Mouse (Mus musculus): Measurements from ENCODE around the gene Trhde. TPM values are rescaled to one million over a fixed set of nuclear protein-coding genes. Genes with fewer than 3 reads are reported as not detected.

Gene Trhde
- polyA plus RNA-seq, 1 experiment: 0.19 TPM

DNA sequence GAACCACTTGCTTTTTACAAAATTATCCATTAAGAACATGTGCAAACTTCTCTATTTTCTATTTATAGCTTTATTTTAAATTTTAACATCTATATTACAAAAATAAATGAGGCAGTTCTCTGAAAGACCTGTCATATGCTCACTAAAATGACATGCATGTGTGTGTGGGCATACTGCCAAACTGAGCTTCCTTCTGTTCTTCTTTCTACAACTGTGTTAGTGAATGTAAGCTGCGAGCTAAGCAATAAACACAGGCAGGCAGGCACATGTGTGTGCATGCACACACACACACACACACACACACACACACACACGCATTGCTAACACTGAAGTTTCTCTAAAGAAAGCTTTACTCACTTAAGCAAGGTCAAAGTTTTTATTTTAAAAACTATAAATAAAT, 223.2 kb downstream of the Trhde start:
- Histone ChIP-seq H3K4me3 (ENCODE audit: insufficient read depth, low read depth, low read length) (no peak overlapping the region), H3K4me1 (ENCODE audit: control insufficient read depth, insufficient read depth, low read length) (no peaks in the 10 kb centered on the region), H3K36me3 (ENCODE audit: control insufficient read depth, insufficient read depth, low read length) (no peaks in the 10 kb centered on the region), H3K27ac (ENCODE audit: insufficient read depth, low read depth, low read length) (no peak overlapping the region), H3K27me3 (replicated peaks; ENCODE audit: control insufficient read depth, insufficient read depth, low read length) (no peaks in the 10 kb centered on the region)
- TF ChIP-seq CTCF (conservative IDR thresholded peaks at IDR 0.05; ENCODE audit: insufficient read depth, insufficient read length, low read depth, low read length): no peak
- TF ChIP-seq POLR2A (IDR thresholded peaks at IDR 0.05; ENCODE audit: low read depth, low read length): no peak
- DNase-seq: no peak
- WGBS: 85% methylated on average over 2 of the region's 2 CpGs

DNA sequence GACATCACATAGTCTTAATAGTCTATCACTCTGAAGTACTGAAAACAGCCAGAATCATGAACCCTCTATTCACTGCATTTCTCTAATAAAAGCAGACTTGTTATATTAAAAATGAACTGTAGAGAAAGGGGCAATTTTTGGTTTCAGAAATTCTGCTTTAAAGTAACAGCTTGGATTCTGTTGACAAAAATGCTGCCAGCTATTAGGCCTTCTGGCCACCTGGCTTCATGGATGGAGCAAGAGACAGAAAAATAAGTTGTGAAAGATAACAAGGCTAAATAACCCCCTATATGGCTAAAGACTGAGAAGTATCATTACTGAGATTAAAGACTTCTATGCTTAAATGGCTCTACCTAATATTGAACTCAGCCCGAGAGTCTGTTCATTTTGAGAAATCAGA, 234.2 kb downstream of the Trhde start:
- H3K27me3 ChIP-seq (replicated peaks; ENCODE audit: control insufficient read depth, insufficient read depth, low read length): no peaks in the 10 kb centered on the region
- DNase-seq: no peak
- no peaks in the 10 kb centered on the region for H3K4me1 ChIP-seq (ENCODE audit: control insufficient read depth, insufficient read depth, low read length)
- H3K36me3 ChIP-seq (ENCODE audit: control insufficient read depth, insufficient read depth, low read length): no peaks in the 10 kb centered on the region
- 91% methylated on average over 1 of the region's 1 CpGs for WGBS
- H3K4me3 ChIP-seq (ENCODE audit: insufficient read depth, low read depth, low read length): no peak overlapping the region
- no peak overlapping the region for H3K27ac ChIP-seq (ENCODE audit: insufficient read depth, low read depth, low read length)
- TF ChIP-seq POLR2A (IDR thresholded peaks at IDR 0.05; ENCODE audit: low read depth, low read length) (no peak), CTCF (conservative IDR thresholded peaks at IDR 0.05; ENCODE audit: insufficient read depth, insufficient read length, low read depth, low read length) (no peak)

DNA sequence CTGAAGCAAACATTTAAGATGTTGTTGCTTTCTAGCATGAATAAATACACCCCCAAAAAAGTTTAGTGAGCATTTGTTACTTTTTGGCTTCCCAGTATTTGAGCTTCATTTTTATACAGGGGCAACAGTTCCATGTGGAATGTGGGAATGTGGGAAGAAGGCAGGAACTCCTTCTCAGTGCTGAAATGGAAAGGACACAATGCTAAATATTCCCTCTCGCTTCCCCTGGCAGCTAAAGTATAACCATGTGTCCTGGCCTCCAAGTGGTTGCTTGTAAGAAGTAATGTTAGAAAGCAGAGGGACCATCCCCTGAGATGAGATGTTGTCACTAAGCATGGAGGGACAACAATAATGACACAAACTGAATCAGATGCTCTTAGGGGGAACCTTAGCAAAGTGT, 292.9 kb downstream of the Trhde start:
- no peaks in the 10 kb centered on the region for H3K4me1 ChIP-seq (ENCODE audit: control insufficient read depth, insufficient read depth, low read length)
- H3K4me3 ChIP-seq (ENCODE audit: insufficient read depth, low read depth, low read length): no peak overlapping the region
- no peak overlapping the region for H3K27ac ChIP-seq (ENCODE audit: insufficient read depth, low read depth, low read length)
- WGBS: 71% methylated on average over 1 of the region's 1 CpGs
- no peak for DNase-seq
- TF ChIP-seq CTCF (conservative IDR thresholded peaks at IDR 0.05; ENCODE audit: insufficient read depth, insufficient read length, low read depth, low read length) (no peak), POLR2A (IDR thresholded peaks at IDR 0.05; ENCODE audit: low read depth, low read length) (no peak)
- H3K36me3 ChIP-seq (ENCODE audit: control insufficient read depth, insufficient read depth, low read length): no peaks in the 10 kb centered on the region
- no peaks in the 10 kb centered on the region for H3K27me3 ChIP-seq (replicated peaks; ENCODE audit: control insufficient read depth, insufficient read depth, low read length)

DNA sequence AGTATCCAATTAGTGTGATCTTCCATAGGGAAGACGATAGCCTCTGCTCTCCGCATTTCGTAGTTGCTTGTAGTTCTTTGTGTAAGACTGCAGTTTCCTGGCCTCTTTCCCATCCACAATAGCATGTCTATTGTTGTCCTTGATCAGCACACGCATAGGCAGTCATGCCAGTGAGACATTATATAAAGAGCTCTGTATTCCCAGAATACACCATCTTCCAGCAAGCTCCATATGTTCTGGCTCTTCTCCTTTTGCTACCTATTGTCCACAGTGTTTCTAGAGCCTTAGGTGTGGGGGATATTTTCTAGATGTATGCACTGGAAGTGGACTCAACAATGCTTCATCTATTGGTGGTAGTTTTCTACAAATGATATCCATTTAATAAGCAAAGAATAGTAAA, 313.3 kb downstream of the Trhde start:
- Histone ChIP-seq H3K36me3 (ENCODE audit: control insufficient read depth, insufficient read depth, low read length) (no peaks in the 10 kb centered on the region), H3K27me3 (replicated peaks; ENCODE audit: control insufficient read depth, insufficient read depth, low read length) (no peaks in the 10 kb centered on the region), H3K4me3 (ENCODE audit: insufficient read depth, low read depth, low read length) (no peak overlapping the region), H3K4me1 (ENCODE audit: control insufficient read depth, insufficient read depth, low read length) (no peaks in the 10 kb centered on the region), H3K27ac (ENCODE audit: insufficient read depth, low read depth, low read length) (no peak overlapping the region)
- WGBS: 87% methylated on average over 4 of the region's 4 CpGs
- TF ChIP-seq CTCF (conservative IDR thresholded peaks at IDR 0.05; ENCODE audit: insufficient read depth, insufficient read length, low read depth, low read length): no peak
- no peak for TF ChIP-seq POLR2A (IDR thresholded peaks at IDR 0.05; ENCODE audit: low read depth, low read length)
- no peak for DNase-seq

- Histone ChIP-seq H3K27ac (ENCODE audit: insufficient read depth, low read depth, low read length) (no peak overlapping the region), H3K4me1 (ENCODE audit: control insufficient read depth, insufficient read depth, low read length) (no peaks in the 10 kb centered on the region), H3K36me3 (ENCODE audit: control insufficient read depth, insufficient read depth, low read length) (no peaks in the 10 kb centered on the region), H3K27me3 (replicated peaks; ENCODE audit: control insufficient read depth, insufficient read depth, low read length) (no peaks in the 10 kb centered on the region), H3K4me3 (ENCODE audit: insufficient read depth, low read depth, low read length) (no peak overlapping the region)
- WGBS: 69% methylated on average over 3 of the region's 3 CpGs
- DNase-seq: no peak
- TF ChIP-seq CTCF (conservative IDR thresholded peaks at IDR 0.05; ENCODE audit: insufficient read depth, insufficient read length, low read depth, low read length) (no peak), POLR2A (IDR thresholded peaks at IDR 0.05; ENCODE audit: low read depth, low read length) (no peak)
These were observed 346.5 kb downstream of the Trhde start for GRCm38 (mm10) chr10:114455591-114455990.

GRCm38 (mm10) chr10:114448116-114448515, 354.0 kb downstream of the Trhde start:
- WGBS: 78% methylated on average over 6 of the region's 6 CpGs
- no peaks in the 10 kb centered on the region for H3K36me3 ChIP-seq (ENCODE audit: control insufficient read depth, insufficient read depth, low read length)

GRCm38 (mm10) chr10:114418956-114419530, 383.1 kb downstream of the Trhde start:
- no peaks in the 10 kb centered on the region for H3K27me3 ChIP-seq (replicated peaks; ENCODE audit: control insufficient read depth, insufficient read depth, low read length)
- H3K4me3 ChIP-seq (ENCODE audit: insufficient read depth, low read depth, low read length): no peak overlapping the region
- DNase-seq: peak; percentile 65
- no peaks in the 10 kb centered on the region for H3K36me3 ChIP-seq (ENCODE audit: control insufficient read depth, insufficient read depth, low read length)
- TF ChIP-seq CTCF (conservative IDR thresholded peaks at IDR 0.05; ENCODE audit: insufficient read depth, insufficient read length, low read depth, low read length) (no peak), POLR2A (IDR thresholded peaks at IDR 0.05; ENCODE audit: low read depth, low read length) (no peak)
- no peaks in the 10 kb centered on the region for H3K4me1 ChIP-seq (ENCODE audit: control insufficient read depth, insufficient read depth, low read length)
- 47% methylated on average over 3 of the region's 3 CpGs for WGBS
- H3K27ac ChIP-seq (ENCODE audit: insufficient read depth, low read depth, low read length): no peak overlapping the region

More at GRCm38 (mm10) chr10:114448116-114448515, 354.0 kb downstream of the Trhde start:
- no peaks in the 10 kb centered on the region for H3K27me3 ChIP-seq (replicated peaks; ENCODE audit: control insufficient read depth, insufficient read depth, low read length)
- no peaks in the 10 kb centered on the region for H3K4me1 ChIP-seq (ENCODE audit: control insufficient read depth, insufficient read depth, low read length)
- no peak for DNase-seq
- TF ChIP-seq CTCF (conservative IDR thresholded peaks at IDR 0.05; ENCODE audit: insufficient read depth, insufficient read length, low read depth, low read length) (no peak), POLR2A (IDR thresholded peaks at IDR 0.05; ENCODE audit: low read depth, low read length) (no peak)
- H3K27ac ChIP-seq (ENCODE audit: insufficient read depth, low read depth, low read length): no peak overlapping the region
- H3K4me3 ChIP-seq (ENCODE audit: insufficient read depth, low read depth, low read length): no peak overlapping the region

Data from kidney, adult 2 months (tissue).